Mouse (Mus musculus) heart, adult 2 months (tissue): ENCODE results near the gene 2310033P09Rik.

Experiments used
- CTCF ChIP-seq: fragments of 200-600 bp; IDR thresholded peaks from 2 replicates; pipeline ENCODE4 v1.8.1; 2022; ENCODE audit warnings: antibody characterized with exemption, mild to moderate bottlenecking, moderate library complexity
- EP300 ChIP-seq: fragments of 200-500 bp; IDR thresholded peaks from 2 replicates; pipeline ENCODE4 v1.6.1; 2011; ENCODE audit warnings: low read depth, low read length, control low read depth; ENCODE audit not compliant: insufficient read depth
- POLR2A ChIP-seq: fragments of 200-500 bp; IDR thresholded peaks from 2 replicates; pipeline ENCODE4 v1.6.1; 2011; ENCODE audit warnings: mild to moderate bottlenecking, low read depth, low read length, control low read depth; ENCODE audit not compliant: insufficient read depth

- TF ChIP-seq EP300 (no peak), CTCF (no peak), POLR2A (no peak)
Measured at GRCm38 (mm10) chr11:59221604-59222003, 13.5 kb downstream of the 2310033P09Rik start.
